Mouse (Mus musculus) ovary, adult 10 weeks (tissue): Measurements from ENCODE around the gene Stx1b. TPM values are rescaled to one million over a fixed set of nuclear protein-coding genes. Genes with fewer than 3 reads are reported as not detected.

Experiments used
- polyA plus RNA-seq: library from polyadenylated mRNA; stranded (reverse); fragments of 350-450 nt; fragmentation: Illumina TruSeq; extraction: RNeasy Lipid Tissue Mini Kit (QIAGEN cat#74804); gene quantifications from one replicate; pipeline ENCODE4 v1.2.3, GENCODE M21; 2014

Gene Stx1b
- polyA plus RNA-seq: 1.1 TPM

GRCm38 (mm10) chr7:127824176-127824871, at the start of gene Stx1b, which contains the start of gene Stx4a:
Stx1b (minus strand) TSS chr7:127824549.
Stx4a (plus strand) TSS chr7:127824294.

GRCm38 (mm10) chr7:127800435-127801009, 23.8 kb downstream of the Stx1b start, which contains the start of gene Hsd3b7:
Hsd3b7 (plus strand) TSS chr7:127800604.

GRCm38 (mm10) chr7:127785308-127785707, 39.0 kb downstream of the Stx1b start, which contains the start of gene Gm49388:
Gm49388 (plus strand) TSS chr7:127785608.

GRCm38 (mm10) chr7:127776426-127776825, 47.9 kb downstream of the Stx1b start, which contains the start of gene Setd1a:
Setd1a (plus strand) TSS chr7:127776670.

GRCm38 (mm10) chr7:127769651-127770038, 54.7 kb downstream of the Stx1b start, which contains the start of gene Orai3:
Orai3 (plus strand) TSS chr7:127769815.

Other genes starting within 250 kb of the Stx1b start
- gene Ccdc189, start 236.0 kb downstream of the Stx1b start, polyA plus RNA-seq: not detected
- gene Rnf40, start 235.8 kb downstream of the Stx1b start, polyA plus RNA-seq: 2.9 TPM
- gene Zfp629, start 208.8 kb downstream of the Stx1b start, polyA plus RNA-seq: 11.5 TPM
- gene Bcl7c, start 115.6 kb downstream of the Stx1b start, polyA plus RNA-seq: 6.5 TPM
- 2.4 TPM for gene Ctf1, start 111.8 kb downstream of the Stx1b start, polyA plus RNA-seq
- not detected for gene Ctf2, start 92.4 kb downstream of the Stx1b start, polyA plus RNA-seq
- 0.66 TPM for gene Fbxl19, start 80.0 kb downstream of the Stx1b start, polyA plus RNA-seq
- gene Orai3, start 54.7 kb downstream of the Stx1b start, polyA plus RNA-seq: 2.7 TPM
- gene Setd1a, start 47.9 kb downstream of the Stx1b start, polyA plus RNA-seq: 6.6 TPM
- not detected for gene Gm49388, start 38.9 kb downstream of the Stx1b start, polyA plus RNA-seq
- gene Hsd3b7, start 23.9 kb downstream of the Stx1b start, polyA plus RNA-seq: 8.1 TPM
- 12.8 TPM for gene Stx4a, start 255 bp downstream of the Stx1b start, polyA plus RNA-seq
- 9.1 TPM for gene Zfp646, start 51.7 kb upstream of the Stx1b start, polyA plus RNA-seq
- 4.3 TPM for gene Zfp668, start 52.3 kb upstream of the Stx1b start, polyA plus RNA-seq
- gene Prss53, start 66.4 kb upstream of the Stx1b start, polyA plus RNA-seq: not detected
- not detected for gene Gm21974, start 70.9 kb upstream of the Stx1b start, polyA plus RNA-seq
- gene Vkorc1, start 71.1 kb upstream of the Stx1b start, polyA plus RNA-seq: 68.1 TPM
- gene Bckdk, start 79.5 kb upstream of the Stx1b start, polyA plus RNA-seq: 3.2 TPM
- 7.5 TPM for gene Kat8, start 88.0 kb upstream of the Stx1b start, polyA plus RNA-seq
- not detected for gene Prss8, start 105.6 kb upstream of the Stx1b start, polyA plus RNA-seq
- not detected for gene Prss36, start 122.2 kb upstream of the Stx1b start, polyA plus RNA-seq
- gene Fus, start 142.9 kb upstream of the Stx1b start, polyA plus RNA-seq: 903 TPM
- gene Pycard, start 169.3 kb upstream of the Stx1b start, polyA plus RNA-seq: 5.3 TPM
- not detected for gene Trim72, start 179.4 kb upstream of the Stx1b start, polyA plus RNA-seq
- gene Itgam, start 238.1 kb upstream of the Stx1b start, polyA plus RNA-seq: 5.8 TPM
- gene Gm49368, start 238.1 kb upstream of the Stx1b start, polyA plus RNA-seq: not detected